Mouse (Mus musculus) layer of hippocampus, adult 18-20 months (tissue): Measurements from ENCODE around the gene Dlx1. TPM values are rescaled to one million over a fixed set of nuclear protein-coding genes. Genes with fewer than 3 reads are reported as not detected.

Source experiments
- DNase-seq, 2 experiments: peaks; one replicate each; pipeline ENCODE4 v3.0.0; 2022; ENCODE audit warnings: low spot score in 2 of 2
- total RNA-seq, 2 experiments: library from RNA; stranded (reverse); gene quantifications; 2 replicates each; pipeline ENCODE4 v1.2.3; 2021

Gene Dlx1
- total RNA-seq, 2 experiments from 2014 or later: 18.1 to 20.1 TPM

DNA sequence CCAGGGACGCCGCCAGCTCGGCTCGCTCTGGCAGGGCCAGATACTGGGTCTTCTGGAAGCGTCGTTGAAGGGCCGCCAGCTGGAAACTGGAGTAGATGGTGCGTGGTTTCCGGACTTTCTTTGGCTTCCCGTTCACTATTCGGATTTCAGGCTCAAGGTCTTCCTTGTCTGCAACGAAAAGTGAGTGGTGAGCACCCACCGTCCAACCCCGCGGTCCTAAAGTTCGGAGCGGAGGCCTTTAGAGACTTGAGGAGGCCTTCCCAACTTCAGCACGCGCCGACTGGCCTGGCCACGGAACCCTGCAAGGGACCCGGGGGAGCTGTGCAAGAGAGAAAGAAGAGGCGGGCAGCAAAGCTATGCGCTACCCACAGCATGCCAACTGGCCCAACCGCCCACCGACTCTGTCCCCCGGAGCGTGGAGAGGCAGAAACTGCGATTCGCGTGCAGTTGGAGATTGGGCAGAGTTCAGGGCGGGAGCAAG is 17.5 kb downstream of the Dlx1 start:
- DNase-seq: peak in 1 of 2 experiments; percentile 10

DNA sequence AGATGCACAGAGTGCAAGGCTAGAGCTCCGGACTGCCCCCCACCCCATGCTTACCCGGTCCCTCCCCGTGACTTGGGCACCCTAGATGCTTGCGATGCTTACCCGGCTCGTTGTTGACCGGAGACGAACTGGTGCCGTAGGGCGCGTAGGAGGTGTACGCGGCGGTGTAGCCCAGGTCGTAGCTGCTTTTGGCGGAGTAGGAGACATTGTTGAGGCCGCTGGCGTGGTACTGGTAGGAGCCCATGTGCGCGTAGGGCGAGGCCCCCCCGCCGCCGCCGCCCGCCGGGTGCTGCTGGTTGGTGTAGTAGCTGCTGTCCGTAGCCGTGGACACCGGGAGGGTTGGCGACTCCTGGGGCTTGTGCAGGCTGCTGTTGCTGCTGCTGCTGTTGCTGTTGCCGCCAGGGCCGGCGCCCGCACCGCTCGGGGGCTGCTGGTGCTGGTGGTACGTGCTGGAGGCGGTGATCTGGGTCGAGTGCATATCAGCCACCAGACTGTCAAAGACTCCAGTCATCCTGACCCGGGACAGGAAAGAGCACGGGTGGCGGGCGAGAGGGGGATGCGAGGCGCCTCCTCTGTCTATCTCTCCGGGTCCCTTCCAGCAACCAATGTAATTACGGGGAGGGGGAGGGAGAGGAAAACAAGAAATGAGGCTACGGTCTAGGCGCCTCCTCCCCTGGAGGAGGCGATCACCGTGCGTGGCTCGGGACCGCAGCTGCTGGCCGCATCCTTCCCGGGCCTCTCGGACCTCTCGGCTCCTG is 18.1 kb downstream of the Dlx1 start:
- DNase-seq: peak in 1 of 2 experiments; percentile 20

DNA sequence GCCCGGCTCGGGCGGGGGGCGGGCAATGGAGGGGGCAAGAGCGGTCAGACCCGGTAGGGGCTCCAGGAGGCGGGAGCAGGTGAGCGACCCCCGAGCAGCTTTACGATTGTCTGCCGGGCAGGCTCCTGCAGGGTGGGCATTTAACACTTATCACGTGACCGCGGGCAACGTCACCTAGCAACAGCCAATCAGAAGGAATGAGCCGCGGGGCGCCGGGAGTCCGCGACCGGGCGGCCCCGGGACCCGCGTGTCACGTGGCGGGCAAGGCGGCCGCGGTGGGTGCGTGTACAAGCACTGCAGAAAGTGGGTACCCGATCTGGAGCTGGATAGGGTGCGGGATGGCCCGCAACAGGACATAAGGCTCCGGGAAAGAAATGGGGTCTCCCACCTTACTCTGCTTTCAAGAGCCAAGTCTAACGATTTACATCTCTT is 18.7 kb downstream of the Dlx1 start, which contains the start of gene Dlx2:
Dlx2 (minus strand) TSS at position 115 of the 432 bp plus-strand sequence.
- no peak for DNase-seq

DNA sequence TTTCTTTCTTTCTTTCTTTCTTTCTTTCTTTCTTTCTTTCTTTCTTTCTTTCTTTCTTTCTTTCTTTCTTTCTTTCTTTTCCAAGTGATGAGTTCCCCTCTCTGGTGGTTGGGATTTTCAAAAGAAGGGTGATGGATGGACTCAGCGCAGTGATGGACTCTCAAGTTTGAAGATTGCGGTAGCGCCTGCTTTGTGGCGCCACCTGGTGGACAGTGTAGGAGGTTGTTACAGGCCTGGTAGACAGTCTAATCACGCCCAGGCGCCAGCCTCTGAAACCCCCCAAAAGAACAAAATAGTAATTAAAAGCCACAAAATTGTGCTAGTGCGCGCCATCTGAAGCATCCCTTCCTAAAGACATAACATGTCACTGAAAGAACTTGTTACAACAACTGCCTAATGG is 19.9 kb downstream of the Dlx1 start:
- DNase-seq: peak in 1 of 2 experiments; percentile 67

DNA sequence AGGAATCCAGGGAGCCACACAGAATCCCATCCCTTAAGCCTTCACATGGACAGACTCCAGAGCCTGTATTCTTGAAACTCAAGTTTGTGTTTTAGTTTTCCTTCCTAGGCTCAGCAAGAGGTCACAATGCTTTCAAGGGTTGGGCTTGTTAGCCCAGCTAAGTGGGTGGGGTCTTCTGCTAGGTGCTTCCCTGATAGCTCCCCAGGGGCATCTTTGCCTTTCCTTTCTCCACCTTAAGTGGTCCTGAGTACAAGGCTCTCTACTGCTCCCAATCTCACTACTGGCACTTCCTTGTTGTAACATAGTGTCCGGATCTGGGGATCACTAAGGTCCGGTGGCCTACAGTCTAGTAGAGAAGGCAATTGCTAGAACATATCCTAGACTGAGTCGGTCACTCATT is 22.4 kb downstream of the Dlx1 start:
- no peak for DNase-seq

DNA sequence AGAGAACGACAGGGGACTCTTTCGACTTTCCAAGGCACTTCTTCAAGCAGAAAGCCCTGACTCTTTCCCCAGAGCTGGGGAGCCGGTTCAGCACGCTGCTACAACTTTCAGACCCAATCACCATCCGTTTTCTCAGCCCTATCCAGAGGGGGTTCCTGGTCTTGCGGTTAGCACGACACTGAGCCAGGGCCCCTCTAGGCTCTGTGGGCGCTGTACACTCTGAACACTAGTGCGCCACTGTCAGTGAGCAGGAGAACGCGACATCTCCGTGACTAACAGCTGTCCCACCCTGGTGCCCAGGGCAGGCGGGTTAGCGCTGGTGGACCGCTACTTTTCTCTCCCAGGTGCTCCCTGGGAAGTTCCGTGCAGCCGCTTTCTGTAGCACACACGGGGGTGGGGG is 23.8 kb downstream of the Dlx1 start:
- DNase-seq: no peak

DNA sequence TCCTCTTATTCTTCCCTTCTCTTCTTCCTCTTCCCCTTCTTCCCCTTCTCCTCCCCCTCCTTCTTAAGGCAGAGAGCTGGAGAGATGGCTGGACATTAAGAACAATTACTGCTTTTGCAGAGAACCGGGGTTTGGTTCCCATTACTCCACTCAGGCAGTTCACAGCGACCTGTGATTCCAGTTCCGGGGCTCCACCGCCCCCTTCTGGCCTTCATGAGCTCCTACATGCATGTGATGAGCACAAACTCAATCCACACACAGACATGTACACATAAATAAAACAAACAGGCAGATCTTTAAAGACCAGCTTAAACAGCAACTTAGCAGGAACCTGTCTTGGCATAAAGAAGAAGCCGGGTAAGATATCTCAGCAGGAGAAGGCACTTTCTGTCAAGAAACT is 28.2 kb downstream of the Dlx1 start:
- DNase-seq: no peak

DNA sequence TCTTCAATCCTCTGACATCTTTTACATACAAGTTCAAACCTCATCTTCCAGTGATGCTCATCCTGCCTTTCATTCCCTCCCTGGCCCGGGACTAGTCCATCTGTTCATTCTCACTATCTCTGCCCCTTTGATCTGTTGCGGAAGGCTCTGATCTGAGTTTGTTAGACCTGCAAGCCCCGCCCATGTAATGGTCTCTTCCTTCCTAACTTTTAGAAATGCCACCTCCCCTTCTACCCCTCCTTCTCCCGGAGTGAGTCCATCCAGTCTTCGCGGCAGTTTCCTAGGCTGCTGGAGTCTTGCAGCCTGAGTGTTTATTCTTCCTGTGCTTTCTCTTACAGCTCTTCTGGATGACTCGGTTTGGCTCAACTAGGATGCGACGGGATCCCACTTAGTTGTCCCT is 38.6 kb downstream of the Dlx1 start:
- no peak for DNase-seq

DNA sequence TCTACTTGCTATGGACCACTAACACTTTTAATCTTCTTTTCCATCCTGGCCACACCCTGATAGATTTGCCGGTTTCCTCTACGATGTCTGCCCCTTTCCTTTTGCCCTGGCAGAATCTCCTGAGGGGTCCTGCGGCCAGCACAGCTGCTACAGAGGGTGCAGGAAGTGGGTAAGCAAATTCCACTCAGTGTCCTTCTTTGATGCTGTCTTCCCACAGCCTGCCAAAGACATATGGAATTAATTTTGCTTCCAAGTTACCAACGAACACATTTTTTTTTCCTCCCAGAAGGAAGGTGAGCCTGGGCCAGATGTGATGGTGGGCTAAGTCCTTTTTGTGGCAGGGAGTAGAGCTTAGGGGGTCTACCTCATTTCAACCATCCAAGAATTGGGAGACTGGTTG is 45.8 kb downstream of the Dlx1 start:
- DNase-seq: no peak

DNA sequence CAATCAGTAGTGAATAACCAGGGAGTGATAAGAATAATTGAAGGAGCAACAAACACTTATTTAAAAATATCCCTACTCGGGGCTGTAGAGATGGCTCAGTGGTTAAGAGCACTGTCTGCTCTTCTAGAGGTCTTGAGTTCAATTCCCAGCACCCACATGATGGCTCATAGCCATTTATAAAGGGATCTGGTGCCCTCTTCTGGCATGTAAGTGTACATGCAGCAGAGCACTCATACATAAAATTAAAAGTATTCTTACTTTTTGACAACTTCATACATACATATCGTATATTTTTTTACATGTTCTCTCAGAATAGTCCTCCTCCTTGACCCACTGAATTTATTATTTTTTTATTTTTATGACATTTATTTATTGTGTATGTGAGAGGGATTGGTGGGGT is 49.1 kb downstream of the Dlx1 start:
- no peak for DNase-seq

DNA sequence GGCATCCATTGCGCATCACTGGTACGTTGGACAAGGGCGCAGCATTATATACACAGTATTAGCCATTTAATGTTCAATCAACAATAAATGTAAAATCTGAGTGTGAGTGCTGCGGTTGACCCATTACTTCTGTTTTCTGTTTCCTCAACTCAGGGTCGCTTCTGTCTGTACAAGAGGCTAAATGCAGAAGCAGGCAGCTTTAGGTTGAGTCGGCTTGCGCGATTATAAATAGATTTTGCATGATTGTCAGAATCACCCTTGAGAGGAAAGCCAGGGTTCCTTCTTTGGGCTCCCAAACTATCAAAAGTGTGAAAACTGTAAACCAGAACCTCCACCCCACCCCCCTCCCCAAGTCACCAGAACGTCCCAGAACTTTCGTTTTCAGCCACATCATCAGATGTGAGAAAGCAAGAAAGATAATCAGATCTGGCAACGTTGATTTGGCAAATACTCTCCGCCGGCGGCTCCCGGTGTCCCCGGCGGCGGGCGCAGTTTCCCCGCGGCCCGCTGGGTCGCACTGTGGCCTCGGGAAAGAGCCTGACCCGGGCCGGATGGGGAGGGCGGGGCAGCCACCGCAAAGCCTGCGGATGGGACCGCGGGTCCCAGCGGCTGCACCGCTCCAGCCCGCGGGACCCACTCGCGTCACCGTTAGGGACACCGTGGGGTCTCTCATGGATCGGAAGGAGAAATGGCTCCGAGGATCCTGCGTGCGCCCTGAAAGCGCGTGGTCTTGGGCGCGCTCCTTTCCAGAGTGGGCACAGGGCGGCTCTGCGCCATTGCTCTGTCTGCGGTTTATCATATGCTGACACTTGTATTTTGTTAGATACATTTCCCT is 52.9 kb downstream of the Dlx1 start:
- DNase-seq: peak; percentile 7 to 52

DNA sequence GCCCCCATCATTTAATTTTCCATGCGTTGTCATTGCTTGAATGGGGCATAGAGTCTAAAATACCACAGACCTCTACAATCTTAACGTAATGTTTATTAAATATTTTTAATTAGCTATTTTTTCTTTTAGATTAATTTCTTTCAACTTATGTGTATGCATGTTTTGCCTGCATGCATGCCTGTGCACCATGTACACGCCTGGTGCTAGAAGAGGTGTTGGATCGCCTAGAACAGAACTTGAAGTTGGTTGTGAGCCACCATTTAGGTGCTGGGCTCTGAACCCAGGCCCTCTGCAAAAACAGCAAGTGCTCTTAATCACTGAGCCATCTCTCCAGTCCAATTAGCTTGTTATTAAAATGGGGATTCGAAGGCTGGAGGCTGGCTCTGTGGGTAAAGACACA is 53.6 kb downstream of the Dlx1 start:
- DNase-seq: no peak

Other genes starting within 250 kb of the Dlx1 start
- 100 to 1,000 TPM; 150 to 164 TPM for gene Slc25a12, start 160.4 kb upstream of the Dlx1 start, total RNA-seq
- gene Hat1, start 139.2 kb upstream of the Dlx1 start, total RNA-seq: 10 to 100 TPM; 14.7 to 18.3 TPM
- 10 to 100 TPM; 23.1 to 23.3 TPM for gene Metap1d, start 74.8 kb upstream of the Dlx1 start, total RNA-seq
- 1 to 10 TPM; 5.0 to 5.5 TPM for gene Dlx2, start 18.6 kb downstream of the Dlx1 start, total RNA-seq
- 10 to 100 TPM; 19.2 to 19.4 TPM for gene Itga6, start 217.5 kb downstream of the Dlx1 start, total RNA-seq